Mouse (Mus musculus): Measurements from ENCODE around the gene Lrmda.

Lrmda gene

GRCm38 (mm10) chr14:22587285-22587957 is 567.9 kb downstream of the Lrmda start:
- DNase-seq (ENCODE audit: low read depth) = peak; percentile 79

- no peak for DNase-seq (ENCODE audit: low read depth)
These were observed 568.4 kb downstream of the Lrmda start for GRCm38 (mm10) chr14:22587958-22588296.

DNA sequence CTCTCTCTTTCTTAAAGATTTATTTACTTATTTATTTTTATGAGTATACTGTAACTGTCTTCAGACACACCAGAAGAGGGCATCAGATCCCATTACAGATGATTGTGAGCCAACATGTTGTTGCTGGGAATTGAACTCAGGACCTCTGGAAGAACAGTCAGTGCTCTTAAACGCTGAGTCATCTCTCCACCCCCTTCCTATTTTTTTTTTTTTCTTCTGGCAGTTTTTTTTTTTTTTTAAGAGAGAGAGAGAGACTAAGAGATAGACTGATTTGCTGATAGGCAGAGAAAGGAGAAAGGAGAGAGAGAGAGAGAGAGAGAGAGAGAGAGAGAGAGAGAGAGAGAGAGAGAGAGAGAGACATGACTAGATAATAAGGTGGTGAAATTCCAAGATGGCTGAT is 568.9 kb downstream of the Lrmda start:
- peak; percentile 25 for DNase-seq (ENCODE audit: low read depth)

GRCm38 (mm10) chr14:22589503-22590215 is 570.1 kb downstream of the Lrmda start:
- DNase-seq (ENCODE audit: low read depth) = no peak

GRCm38 (mm10) chr14:22591186-22591585 is 571.7 kb downstream of the Lrmda start:
- no peak for DNase-seq (ENCODE audit: low read depth)

GRCm38 (mm10) chr14:22597508-22597907 is 578.0 kb downstream of the Lrmda start:
- no peak for DNase-seq (ENCODE audit: low read depth)

DNA sequence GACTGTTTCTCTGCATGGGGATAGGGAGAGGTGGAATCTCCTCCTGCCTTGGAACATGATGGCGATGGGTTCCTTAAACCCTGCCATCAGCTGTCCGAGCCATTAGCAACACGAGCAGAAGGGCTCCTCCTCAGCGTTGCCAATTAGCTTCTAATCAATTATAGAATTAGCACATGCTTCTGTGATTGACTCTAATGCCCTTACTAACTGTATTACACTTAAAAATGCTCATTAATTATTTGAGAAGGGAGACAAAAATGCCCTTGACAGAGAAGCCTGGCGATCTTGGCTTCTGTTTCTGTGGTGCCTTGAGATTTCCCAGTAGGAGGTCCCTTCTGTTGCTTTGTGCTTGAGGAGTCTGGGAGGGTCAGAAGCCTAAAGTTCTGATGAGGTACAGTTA is 579.1 kb downstream of the Lrmda start:
- no peak for DNase-seq (ENCODE audit: low read depth)

- no peak for DNase-seq (ENCODE audit: low read depth)
These were observed 580.7 kb downstream of the Lrmda start for GRCm38 (mm10) chr14:22600166-22600565.

DNA sequence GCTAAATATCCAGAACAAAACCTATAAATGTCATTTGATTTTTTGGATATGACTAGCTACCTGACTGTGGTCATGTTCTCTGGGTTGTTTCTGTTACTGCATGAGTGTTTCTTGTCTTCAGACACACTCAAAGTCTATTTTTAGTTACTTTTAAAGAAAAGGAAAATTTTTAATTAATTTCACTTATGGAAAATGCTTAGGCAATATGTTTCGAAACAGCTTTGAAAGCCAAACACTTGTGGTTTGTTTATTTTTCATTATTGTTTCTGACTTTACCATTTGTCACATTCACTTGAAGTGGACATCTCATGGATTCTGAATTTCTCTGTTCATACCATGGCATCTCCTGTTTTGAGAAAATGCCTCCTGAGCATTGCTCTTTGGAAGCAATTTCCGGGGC is 582.8 kb downstream of the Lrmda start:
- no peak for DNase-seq (ENCODE audit: low read depth)

DNA sequence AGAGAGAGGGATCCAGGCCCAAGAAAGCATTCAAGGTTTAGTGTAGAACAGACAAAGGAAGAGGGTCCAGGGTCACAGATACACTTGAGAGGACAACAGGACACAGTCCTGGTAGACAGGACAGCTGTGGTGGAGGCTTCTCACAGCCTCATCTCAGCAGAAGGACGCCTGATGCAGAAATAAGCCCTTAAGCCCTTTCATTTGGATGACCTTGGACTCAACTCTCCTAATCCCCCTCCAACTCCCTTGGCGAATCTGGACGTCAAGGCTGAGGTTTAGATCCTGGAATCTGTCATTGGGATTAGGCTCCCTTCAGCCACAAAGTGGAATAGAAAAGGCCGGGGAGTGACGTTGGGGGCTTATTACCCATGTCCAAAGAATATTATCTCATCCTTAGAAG is 589.1 kb downstream of the Lrmda start:
- DNase-seq (ENCODE audit: low read depth) = no peak

DNA sequence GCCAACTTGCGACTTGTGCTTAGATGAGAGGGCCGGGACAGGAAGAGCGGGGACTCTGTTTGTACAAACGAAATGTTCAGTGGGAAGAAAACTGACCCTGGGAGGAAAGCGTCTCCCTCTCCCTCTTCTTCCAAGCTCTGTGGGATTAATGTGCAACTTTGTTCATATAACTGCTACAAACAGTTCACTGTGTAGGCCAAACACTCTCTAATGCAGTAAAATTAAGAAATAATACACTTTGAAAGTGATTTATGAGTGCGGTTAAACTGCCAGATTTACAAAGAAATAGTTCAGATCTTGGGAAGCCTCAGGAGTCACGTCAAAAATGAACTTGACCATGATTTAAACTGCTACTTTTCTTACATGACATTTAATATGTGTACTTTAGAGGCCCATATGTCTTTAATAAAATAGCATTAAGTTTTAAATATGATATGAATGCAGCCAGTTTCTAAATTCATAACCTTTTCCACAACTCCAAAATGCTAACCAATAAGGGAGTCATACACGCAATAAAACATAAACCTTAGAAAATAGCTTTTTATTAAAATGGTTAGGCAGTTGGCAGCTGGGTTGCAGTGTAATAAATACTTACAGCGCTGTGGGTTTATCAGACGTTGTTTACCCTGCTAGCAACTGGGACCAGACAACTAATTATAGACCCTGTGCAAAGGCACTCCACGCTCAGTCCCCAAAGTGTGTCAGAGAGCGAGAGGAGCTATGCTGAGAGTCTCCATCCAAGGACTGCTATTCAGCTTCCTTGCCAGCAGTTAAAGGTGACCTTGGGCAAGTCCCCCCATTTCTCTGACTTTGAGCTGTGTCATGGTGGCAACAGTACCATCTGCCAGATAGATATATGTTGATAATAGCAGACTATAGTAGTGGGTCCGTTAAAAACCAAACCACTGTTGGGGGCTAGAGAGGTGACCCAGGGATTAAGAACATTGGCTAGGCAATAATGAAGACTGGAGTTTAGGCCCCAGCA is 590.0 kb downstream of the Lrmda start:
- DNase-seq (ENCODE audit: low read depth) = no peak

DNA sequence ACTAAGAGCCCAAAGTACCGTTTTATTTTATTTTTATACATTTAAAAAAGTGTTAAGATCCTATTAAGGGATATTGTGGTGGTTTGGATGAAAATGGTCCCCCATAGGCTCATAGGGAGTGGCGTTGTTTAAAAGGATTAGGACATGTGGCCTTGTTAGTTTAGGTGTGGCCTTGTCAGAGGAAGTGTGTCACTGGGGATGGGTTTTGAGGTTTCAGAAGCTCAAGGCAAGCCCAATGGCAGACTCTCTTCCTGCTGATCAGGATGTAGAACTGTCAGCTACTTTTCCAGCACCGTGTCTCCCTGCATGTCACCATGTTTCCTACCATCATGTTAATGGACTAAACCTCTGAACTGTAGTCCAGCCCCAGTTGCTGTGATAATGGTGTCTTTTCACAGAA is 591.5 kb downstream of the Lrmda start:
- peak; percentile 51 for DNase-seq (ENCODE audit: low read depth)

- no peak for DNase-seq (ENCODE audit: low read depth)
These were observed 600.7 kb downstream of the Lrmda start for GRCm38 (mm10) chr14:22620191-22620590.

- DNase-seq (ENCODE audit: low read depth) = no peak
These were observed 602.4 kb downstream of the Lrmda start for GRCm38 (mm10) chr14:22621941-22622340.

DNA sequence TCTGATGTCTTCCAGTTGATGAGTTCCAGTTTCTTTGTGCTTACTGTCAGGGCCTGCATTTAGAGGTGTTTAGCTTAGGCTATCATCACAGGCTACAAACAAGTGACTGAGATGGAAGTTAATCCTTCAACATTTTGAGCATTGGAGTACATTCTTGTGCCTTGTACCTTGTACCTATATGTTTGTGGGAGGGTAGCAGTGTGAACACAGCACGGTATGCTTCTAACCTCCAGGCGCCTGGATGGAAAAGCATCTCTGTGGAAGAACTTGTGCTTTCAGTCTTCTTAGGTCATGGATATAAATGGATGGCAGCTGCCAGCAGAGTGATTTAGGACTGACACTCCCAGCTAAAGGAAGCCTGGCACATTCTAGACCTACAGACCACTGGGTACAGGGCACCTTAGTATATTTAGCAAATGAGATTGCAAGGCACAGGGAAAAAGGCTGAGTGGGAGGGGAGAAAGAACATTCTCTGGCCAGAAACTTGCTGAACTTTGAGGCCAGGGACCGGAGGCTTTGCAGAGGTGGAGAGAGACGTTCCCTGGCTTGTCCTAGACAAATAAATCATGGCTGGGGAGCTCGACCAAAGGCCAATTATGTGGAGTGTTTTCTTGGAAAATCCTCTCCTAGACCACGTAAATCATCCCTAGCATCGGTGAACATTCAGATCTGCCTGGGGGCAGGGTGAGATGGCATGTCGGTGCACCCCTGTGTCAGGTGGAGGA is 607.8 kb downstream of the Lrmda start:
- no peak for DNase-seq (ENCODE audit: low read depth)

DNA sequence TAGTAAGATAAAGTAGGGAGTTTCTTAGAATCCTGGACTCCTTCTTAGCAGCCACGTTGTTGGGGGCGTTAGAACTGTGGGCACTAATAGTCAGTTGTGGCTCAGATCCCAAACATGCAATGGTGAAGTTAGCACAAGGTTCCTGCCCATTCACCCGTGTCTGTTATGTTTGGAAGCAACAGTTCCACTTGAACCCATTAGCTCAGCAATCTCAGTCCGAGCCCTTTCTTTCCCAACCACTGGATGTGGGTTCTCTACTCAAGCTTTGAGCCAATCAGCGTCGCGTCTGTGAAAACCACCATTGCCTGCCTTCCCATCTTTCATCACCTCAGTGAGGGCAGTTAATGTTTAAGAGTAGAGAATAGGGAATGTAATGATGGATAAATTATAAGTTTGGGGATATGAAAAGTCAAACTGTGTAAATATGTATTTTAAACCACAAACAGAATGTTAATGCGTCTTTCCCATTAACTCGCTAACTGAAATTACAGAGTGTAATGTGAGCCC is 610.9 kb downstream of the Lrmda start:
- no peak for DNase-seq (ENCODE audit: low read depth)

- no peak for DNase-seq (ENCODE audit: low read depth)
These were observed 614.1 kb downstream of the Lrmda start for GRCm38 (mm10) chr14:22633612-22634011.

- no peak for DNase-seq (ENCODE audit: low read depth)
These were observed 624.0 kb downstream of the Lrmda start for GRCm38 (mm10) chr14:22643494-22643893.

- DNase-seq (ENCODE audit: low read depth) = no peak
These were observed 628.5 kb downstream of the Lrmda start for GRCm38 (mm10) chr14:22647879-22648611.

GRCm38 (mm10) chr14:22649411-22649911 is 629.9 kb downstream of the Lrmda start:
- DNase-seq (ENCODE audit: low read depth) = peak; percentile 10
